Mouse (Mus musculus): ENCODE results near the gene Cntrl. TPM values are rescaled to one million over a fixed set of nuclear protein-coding genes. Genes with fewer than 3 reads are reported as not detected.

Cntrl gene
- polyA plus RNA-seq (2015; fragmentation: Nextera tagmentation; extraction: Ambion mirVana): 7.3 and 8.0 TPM in 2 replicates

DNA sequence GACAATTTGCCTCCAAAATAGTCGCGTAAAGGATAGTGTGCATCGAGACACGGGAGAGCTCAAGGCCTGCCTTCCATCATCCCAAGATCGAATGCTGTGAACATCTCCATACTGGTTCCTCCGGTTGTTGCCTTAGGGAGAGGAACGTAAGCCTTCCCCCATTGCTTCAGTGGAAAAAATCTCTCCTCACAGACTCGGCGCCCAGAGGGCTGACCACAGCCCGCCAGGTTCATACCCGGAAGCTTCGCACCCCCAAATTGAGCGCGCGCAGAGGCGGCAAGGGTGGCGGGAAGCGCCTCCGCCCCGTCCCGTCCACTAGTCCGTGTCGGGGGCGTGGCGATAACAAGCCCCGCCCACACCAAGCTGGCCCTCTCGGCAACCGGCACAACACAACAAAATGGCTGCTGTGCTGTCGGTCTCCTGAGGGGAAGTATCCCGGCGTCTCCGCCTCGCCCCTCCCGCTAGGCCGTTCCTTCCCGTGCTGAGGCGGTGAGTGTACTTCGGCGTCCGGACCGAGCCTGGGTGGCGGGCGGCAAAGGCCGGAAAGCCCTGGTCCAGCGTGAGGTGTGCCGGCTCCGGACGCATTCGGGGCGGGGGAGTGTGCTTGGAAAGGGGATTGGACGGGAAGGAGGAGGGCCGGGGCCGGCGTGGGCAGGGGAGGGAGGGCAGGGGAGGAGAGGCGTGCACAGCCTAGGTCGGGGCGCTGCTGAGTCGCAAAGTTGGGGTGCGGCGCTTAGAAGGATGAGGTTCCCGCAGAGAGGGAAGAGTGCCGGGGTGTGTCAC, at the start of gene Cntrl:
Gene Cntrl (plus strand): TSS at position 352 of the 783 bp plus-strand sequence.
- no peaks in the 10 kb centered on the region for H3K36me3 ChIP-seq (ENCODE audit: control insufficient read depth, insufficient read depth, low read length)
- WGBS: under 1% methylated on average over 55 of the region's 62 CpGs
- peak within 1 kb of the TSS; percentile 77 for H3K9ac ChIP-seq (ENCODE audit: low read length)
- peak within 1 kb of the TSS; percentile 74 for H3K4me2 ChIP-seq (replicated peaks; ENCODE audit: low read depth)
- no peaks in the 10 kb centered on the region for H3K9me3 ChIP-seq (ENCODE audit: control insufficient read depth, low read length)
- ATAC-seq (ENCODE audit: low FRiP score, low TSS enrichment): peak; percentile 96
- no peak for TF ChIP-seq EP300 (optimal IDR thresholded peaks at IDR 0.05)
- peak; percentile 31 for TF ChIP-seq CTCF (IDR thresholded peaks at IDR 0.05; ENCODE audit: low read depth)
- H3K4me3 ChIP-seq (ENCODE audit: low read depth, low read length): peak within 1 kb of the TSS; percentile 83
- no peaks in the 10 kb centered on the region for H3K27me3 ChIP-seq (ENCODE audit: control insufficient read depth, insufficient read depth, low read length)
- DNase-seq (ENCODE audit: low spot score): peak; percentile 94
- H3K4me1 ChIP-seq (replicated peaks; ENCODE audit: control insufficient read depth, insufficient read depth): no peaks in the 10 kb centered on the region
- peak within 1 kb of the TSS; percentile 92 for H3K27ac ChIP-seq (replicated peaks)

DNA sequence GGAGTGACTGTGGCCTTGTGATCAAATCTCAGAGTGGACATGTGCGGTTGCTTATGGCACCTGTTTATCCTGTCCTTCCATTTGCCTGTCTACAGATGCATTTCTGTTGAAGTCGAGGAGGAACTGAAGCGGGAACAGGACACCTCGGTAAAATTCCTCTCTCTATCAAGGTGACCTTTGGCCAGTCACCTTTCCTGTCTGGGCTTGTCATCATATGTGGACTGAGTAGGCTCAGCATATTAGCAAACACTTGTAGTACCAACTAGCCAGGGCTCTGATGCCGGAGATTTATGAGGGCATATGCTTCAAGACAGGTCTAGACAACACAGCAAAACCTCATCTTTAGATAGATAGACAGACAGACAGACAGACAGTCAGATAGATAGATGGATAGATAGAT, 49.0 kb upstream of the Cntrl start:
- H3K9me3 ChIP-seq (ENCODE audit: control insufficient read depth, low read length): no peaks in the 10 kb centered on the region
- no peak overlapping the region for H3K27ac ChIP-seq (replicated peaks)
- H3K4me2 ChIP-seq (replicated peaks; ENCODE audit: low read depth): no peak overlapping the region
- DNase-seq (ENCODE audit: low spot score) (no peak), ATAC-seq (ENCODE audit: low FRiP score, low TSS enrichment) (no peak)
- H3K4me3 ChIP-seq (ENCODE audit: low read depth, low read length): no peak overlapping the region
- H3K9ac ChIP-seq (ENCODE audit: low read length): no peak overlapping the region
- TF ChIP-seq EP300 (optimal IDR thresholded peaks at IDR 0.05) (no peak), CTCF (IDR thresholded peaks at IDR 0.05; ENCODE audit: low read depth) (no peak)
- 75% methylated on average over 5 of the region's 5 CpGs for WGBS
- H3K27me3 ChIP-seq (ENCODE audit: control insufficient read depth, insufficient read depth, low read length): no peaks in the 10 kb centered on the region
- no peaks in the 10 kb centered on the region for H3K36me3 ChIP-seq (ENCODE audit: control insufficient read depth, insufficient read depth, low read length)
- H3K4me1 ChIP-seq (replicated peaks; ENCODE audit: control insufficient read depth, insufficient read depth): no peaks in the 10 kb centered on the region

DNA sequence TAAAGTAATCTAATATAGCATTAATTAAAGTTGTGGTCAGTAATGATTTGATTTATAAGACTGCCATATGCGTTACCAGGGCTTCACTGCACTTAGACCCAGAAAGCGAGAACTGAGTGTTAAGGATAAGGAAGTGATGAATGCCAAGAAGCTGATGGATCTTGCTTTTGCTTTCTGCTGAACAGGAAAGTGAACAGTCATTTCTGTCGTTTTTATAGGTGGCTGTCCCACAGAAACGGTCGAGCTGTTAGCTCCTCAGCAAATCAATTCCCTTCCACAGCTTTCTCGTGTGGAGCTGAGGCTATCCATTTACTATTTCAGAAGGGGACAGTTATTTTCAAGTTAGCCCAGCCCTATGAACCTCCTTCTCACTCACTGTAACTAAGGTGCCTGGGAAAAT, 48.4 kb upstream of the Cntrl start:
- no peak for TF ChIP-seq EP300 (optimal IDR thresholded peaks at IDR 0.05)
- TF ChIP-seq CTCF (IDR thresholded peaks at IDR 0.05; ENCODE audit: low read depth): no peak
- WGBS: 48% methylated on average over 6 of the region's 6 CpGs
- H3K9me3 ChIP-seq (ENCODE audit: control insufficient read depth, low read length): no peaks in the 10 kb centered on the region
- no peaks in the 10 kb centered on the region for H3K27me3 ChIP-seq (ENCODE audit: control insufficient read depth, insufficient read depth, low read length)
- H3K27ac ChIP-seq (replicated peaks): no peak overlapping the region
- no peak for DNase-seq (ENCODE audit: low spot score)
- H3K4me3 ChIP-seq (ENCODE audit: low read depth, low read length): no peak overlapping the region
- H3K36me3 ChIP-seq (ENCODE audit: control insufficient read depth, insufficient read depth, low read length): no peaks in the 10 kb centered on the region
- no peak for ATAC-seq (ENCODE audit: low FRiP score, low TSS enrichment)
- H3K9ac ChIP-seq (ENCODE audit: low read length): no peak overlapping the region
- no peak overlapping the region for H3K4me2 ChIP-seq (replicated peaks; ENCODE audit: low read depth)
- H3K4me1 ChIP-seq (replicated peaks; ENCODE audit: control insufficient read depth, insufficient read depth): no peaks in the 10 kb centered on the region

DNA sequence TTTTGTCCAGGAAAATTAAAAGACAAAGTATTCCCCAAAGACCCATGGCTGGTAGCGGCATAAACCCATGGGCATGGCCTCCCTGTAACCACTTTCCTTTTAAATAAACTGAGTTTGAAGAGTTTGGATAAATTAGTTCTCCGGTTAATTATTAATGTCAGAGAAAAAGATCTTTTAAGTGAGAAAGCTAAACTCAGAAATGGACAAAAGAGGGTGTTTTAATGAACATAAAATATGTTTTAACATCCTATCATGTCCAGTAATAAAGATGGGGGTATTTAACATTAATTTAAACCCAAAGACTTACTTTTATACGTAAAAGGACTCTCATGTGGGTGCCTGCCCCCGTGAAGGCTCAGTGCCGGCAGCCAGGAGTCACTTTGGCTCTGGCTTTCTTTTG, 48.0 kb upstream of the Cntrl start, which contains the start of gene Hc:
Gene Hc (minus strand): TSS at position 101 of the 400 bp plus-strand sequence.
- no peak within 1 kb of the TSS for H3K4me3 ChIP-seq (ENCODE audit: low read depth, low read length)
- H3K9me3 ChIP-seq (ENCODE audit: control insufficient read depth, low read length): no peaks in the 10 kb centered on the region
- WGBS: 59% methylated on average over 5 of the region's 5 CpGs
- TF ChIP-seq CTCF (IDR thresholded peaks at IDR 0.05; ENCODE audit: low read depth) (no peak), EP300 (optimal IDR thresholded peaks at IDR 0.05) (no peak)
- ATAC-seq (ENCODE audit: low FRiP score, low TSS enrichment) (no peak), DNase-seq (ENCODE audit: low spot score) (no peak)
- no peaks in the 10 kb centered on the region for H3K27me3 ChIP-seq (ENCODE audit: control insufficient read depth, insufficient read depth, low read length)
- H3K4me2 ChIP-seq (replicated peaks; ENCODE audit: low read depth): no peak within 1 kb of the TSS
- H3K36me3 ChIP-seq (ENCODE audit: control insufficient read depth, insufficient read depth, low read length): no peaks in the 10 kb centered on the region
- no peaks in the 10 kb centered on the region for H3K4me1 ChIP-seq (replicated peaks; ENCODE audit: control insufficient read depth, insufficient read depth)
- H3K27ac ChIP-seq (replicated peaks): no peak within 1 kb of the TSS
- H3K9ac ChIP-seq (ENCODE audit: low read length): no peak within 1 kb of the TSS

DNA sequence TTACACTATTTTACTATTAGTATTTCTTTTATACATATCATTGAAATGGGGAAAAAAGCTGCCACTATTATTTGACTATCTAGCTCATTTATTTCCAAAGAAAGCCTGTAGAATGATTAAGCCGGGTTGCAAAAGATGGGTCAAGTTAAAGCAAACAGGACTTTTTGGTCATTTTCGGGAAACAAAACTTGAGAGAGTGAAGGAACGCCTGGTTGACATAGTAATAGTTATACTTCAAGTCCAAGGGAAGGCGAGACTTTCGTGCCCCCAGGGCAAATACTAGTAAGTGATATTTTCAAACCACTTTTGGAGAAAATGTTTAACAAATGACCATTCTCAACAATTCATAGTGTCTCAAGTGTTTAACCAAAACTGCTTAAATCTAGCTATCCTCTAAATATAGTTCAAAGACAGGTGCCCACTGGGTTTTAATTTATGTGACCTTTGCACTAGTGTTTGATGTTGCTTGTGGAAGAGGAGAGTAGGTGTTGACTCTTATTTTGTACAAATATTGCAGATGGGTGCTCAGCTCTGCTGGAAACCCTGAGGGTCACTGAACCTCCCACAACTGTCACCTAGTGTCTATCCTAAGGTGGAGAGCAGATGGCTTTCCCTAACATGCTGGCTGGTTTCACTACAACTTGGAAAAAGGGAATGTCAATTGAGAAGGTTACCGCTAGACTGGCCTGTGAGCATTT, 45.8 kb upstream of the Cntrl start:
- Histone ChIP-seq H3K36me3 (ENCODE audit: control insufficient read depth, insufficient read depth, low read length) (no peaks in the 10 kb centered on the region), H3K27ac (replicated peaks) (no peak overlapping the region), H3K4me2 (replicated peaks; ENCODE audit: low read depth) (no peak overlapping the region), H3K4me1 (replicated peaks; ENCODE audit: control insufficient read depth, insufficient read depth) (no peaks in the 10 kb centered on the region), H3K27me3 (ENCODE audit: control insufficient read depth, insufficient read depth, low read length) (no peaks in the 10 kb centered on the region), H3K9me3 (ENCODE audit: control insufficient read depth, low read length) (no peaks in the 10 kb centered on the region), H3K9ac (ENCODE audit: low read length) (no peak overlapping the region), H3K4me3 (ENCODE audit: low read depth, low read length) (no peak overlapping the region)
- DNase-seq (ENCODE audit: low spot score) (no peak), ATAC-seq (ENCODE audit: low FRiP score, low TSS enrichment) (no peak)
- WGBS: 77% methylated on average over 6 of the region's 6 CpGs
- TF ChIP-seq EP300 (optimal IDR thresholded peaks at IDR 0.05): no peak

Data from stomach, postnatal 0 days (tissue).